Mouse (Mus musculus): Measurements from ENCODE around the gene Il13ra1.

Il13ra1 gene

GRCm38 (mm10) chrX:36111622-36112421, at the start of gene Il13ra1:
Gene Il13ra1 (plus strand): TSS chrX:36112110.
- peak; percentile 39 for DNase-seq

- no peak for DNase-seq
Measured at GRCm38 (mm10) chrX:36073997-36074396, 37.9 kb upstream of the Il13ra1 start.

GRCm38 (mm10) chrX:36077164-36077563, 34.7 kb upstream of the Il13ra1 start:
- no peak for DNase-seq

GRCm38 (mm10) chrX:36082917-36083316, 29.0 kb upstream of the Il13ra1 start:
- no peak for DNase-seq

GRCm38 (mm10) chrX:36088464-36089256, 23.2 kb upstream of the Il13ra1 start:
- DNase-seq, result no peak

GRCm38 (mm10) chrX:36100883-36101282, 11.0 kb upstream of the Il13ra1 start:
- DNase-seq, result no peak

- DNase-seq, result no peak
Measured at GRCm38 (mm10) chrX:36101318-36101717, 10.6 kb upstream of the Il13ra1 start.

- no peak for DNase-seq
Measured at GRCm38 (mm10) chrX:36108601-36109000, 3.3 kb upstream of the Il13ra1 start.

- no peak for DNase-seq
Measured at GRCm38 (mm10) chrX:36112422-36112750, 476 bp downstream of the Il13ra1 start.

- DNase-seq, result no peak
Measured at GRCm38 (mm10) chrX:36115171-36115570, 3.3 kb downstream of the Il13ra1 start.

GRCm38 (mm10) chrX:36129037-36129770, 17.3 kb downstream of the Il13ra1 start:
- no peak for DNase-seq

- DNase-seq, result no peak
Measured at GRCm38 (mm10) chrX:36129771-36130108, 17.8 kb downstream of the Il13ra1 start.

GRCm38 (mm10) chrX:36136346-36136745, 24.4 kb downstream of the Il13ra1 start:
- no peak for DNase-seq

GRCm38 (mm10) chrX:36141994-36142639, 30.2 kb downstream of the Il13ra1 start:
- no peak for DNase-seq

- no peak for DNase-seq
Measured at GRCm38 (mm10) chrX:36146746-36147145, 34.8 kb downstream of the Il13ra1 start.

GRCm38 (mm10) chrX:36150100-36150499, 38.2 kb downstream of the Il13ra1 start:
- no peak for DNase-seq

- DNase-seq, result no peak
Measured at GRCm38 (mm10) chrX:36156677-36157076, 44.8 kb downstream of the Il13ra1 start.

GRCm38 (mm10) chrX:36161567-36161966, 49.7 kb downstream of the Il13ra1 start:
- no peak for DNase-seq

- DNase-seq, result peak; percentile 54
Measured at GRCm38 (mm10) chrX:36183625-36184024, 71.7 kb downstream of the Il13ra1 start.

- no peak for DNase-seq
Measured at GRCm38 (mm10) chrX:36186036-36186435, 74.1 kb downstream of the Il13ra1 start.

GRCm38 (mm10) chrX:36186443-36186842, 74.5 kb downstream of the Il13ra1 start:
- DNase-seq, result no peak

- DNase-seq, result peak; percentile 25
Measured at GRCm38 (mm10) chrX:36193951-36194350, 82.0 kb downstream of the Il13ra1 start.
